Comparison of ENCODE assay signal across 25 mouse cellular contexts in the genomic region with DNA sequence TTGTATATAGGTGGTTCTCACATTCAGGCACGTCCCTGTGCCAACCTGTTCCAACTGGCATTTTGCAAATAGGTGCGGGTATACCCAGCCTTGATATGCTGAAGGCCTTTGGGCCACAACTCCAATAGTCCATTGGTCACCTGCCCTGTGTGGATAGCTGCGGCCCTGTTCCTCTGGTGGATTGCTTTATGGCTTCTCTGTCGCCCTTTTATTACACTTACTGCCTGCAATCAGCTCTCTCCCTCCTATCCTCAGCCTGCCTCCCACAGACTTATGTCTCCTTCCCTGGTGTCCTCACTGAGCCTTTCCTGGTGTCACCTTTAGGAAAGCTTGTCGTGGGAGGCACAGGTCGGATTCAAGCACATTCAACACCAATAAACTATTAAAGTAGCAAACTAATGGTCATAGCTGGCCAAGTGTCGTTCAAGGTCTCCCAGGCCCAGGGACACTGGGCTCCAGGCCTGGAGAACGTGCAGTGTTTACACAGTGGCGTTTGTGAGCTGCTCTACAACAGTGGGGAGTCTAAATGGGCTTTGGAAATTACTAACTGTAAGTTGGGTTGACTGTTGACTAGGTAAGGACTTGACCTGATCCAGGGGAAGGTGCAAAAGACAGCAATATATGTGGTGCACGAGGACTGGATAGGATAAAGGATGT.
DNase-seq lines count a peak whose midpoint lies in the region; ATAC-seq and TF ChIP-seq lines count a peak whose summit lies in the region.
"Had no signal": no experiment of that assay in that cellular context is flagged by ENCODE, and none has a peak within 500 bp of the region (broad histone marks: within the 10 kb centered on the region; RNA-seq: fewer than 3 reads in every experiment).

No protein-coding gene starts in this region.

- no peak for TF ChIP-seq EP300 in heart, postnatal 0 days (IDR thresholded peaks at IDR 0.05; ENCODE audit: low read depth)

- H3K27me3 ChIP-seq in heart, postnatal 0 days (ENCODE audit: control insufficient read depth, insufficient read depth, low read length) = no peaks in the 10 kb centered on the region
- H3K27me3 ChIP-seq in kidney, embryonic 15.5 days = no peaks in the 10 kb centered on the region
- H3K27me3 ChIP-seq in small intestine, adult 2 months (ENCODE audit: control insufficient read depth, insufficient read depth, low read length) = no peaks in the 10 kb centered on the region
- H3K27me3 ChIP-seq: embryonic facial prominence, embryonic 12.5 days; embryonic facial prominence, embryonic 15.5 days; heart, embryonic 13.5 days; hindbrain, embryonic 13.5 days had no signal

- ATAC-seq in heart, postnatal 0 days (ENCODE audit: insufficient read depth, low read depth) = peak; percentile 18; the same call in 1 of the 2 replicates
- ATAC-seq in kidney, embryonic 15.5 days (replicated peaks; ENCODE audit: low FRiP score) = no peak
- ATAC-seq: activated CD4-positive, CD25-positive, alpha-beta regulatory T cell, adult 4 months; forebrain, embryonic 14.5 days; forebrain, postnatal 0 days had no signal

- no peak for TF ChIP-seq CTCF in heart, postnatal 0 days (IDR thresholded peaks at IDR 0.05; ENCODE audit: low read depth)
- no peak for TF ChIP-seq CTCF in small intestine, adult 2 months (IDR thresholded peaks at IDR 0.05; ENCODE audit: extremely low read depth, insufficient read length, insufficient replicate concordance, low read depth, low read length)

- H3K27ac ChIP-seq in heart, postnatal 0 days (ENCODE audit: low read depth) = no peak overlapping the region
- no peak overlapping the region for H3K27ac ChIP-seq in kidney, embryonic 15.5 days
- H3K27ac ChIP-seq in small intestine, adult 2 months (ENCODE audit: insufficient read depth, low read depth, low read length) = peak overlapping the region; percentile 74
- H3K27ac ChIP-seq: embryonic facial prominence, embryonic 12.5 days; embryonic facial prominence, embryonic 15.5 days; gastrocnemius, adult 2 months; heart, adult 2 months; heart, embryonic 10.5 days; heart, embryonic 13.5 days; hindbrain, embryonic 10.5 days; hindbrain, embryonic 13.5 days had no signal

- H3K9ac ChIP-seq in heart, postnatal 0 days (replicated peaks; ENCODE audit: low read depth, low read length) = no peak overlapping the region
- H3K9ac ChIP-seq in kidney, embryonic 15.5 days = no peak overlapping the region
- H3K9ac ChIP-seq: embryonic facial prominence, embryonic 12.5 days; embryonic facial prominence, embryonic 15.5 days; forebrain, postnatal 0 days; heart, embryonic 13.5 days; hindbrain, embryonic 13.5 days had no signal

- intact Hi-C loops in heart, postnatal 25 days (cut with DNase I) = no loop called here

- peak; percentile 41 for DNase-seq in adrenal gland, adult 2 months
- DNase-seq in adrenal gland, postnatal 10 days = no peak
- DNase-seq in heart, postnatal 0 days (ENCODE audit: low spot score) = no peak
- no peak for DNase-seq in heart, postnatal 25 days (ENCODE audit: low spot score)
- peak; percentile 18 for DNase-seq in kidney, adult 9 months
- DNase-seq in embryo, embryonic 10.5 days (ENCODE audit: low spot score) = no peak
- DNase-seq: adrenal gland, postnatal 36 days; cerebellum, adult 18-20 months; cerebellum, adult 9-10 months; cerebellum, postnatal 14 days; forebrain, postnatal 0 days; gastrocnemius, adult 2 months; gastrocnemius, postnatal 14 days; heart, adult 2 months; heart, postnatal 36 days had no signal

- H3K4me2 ChIP-seq in heart, postnatal 0 days (ENCODE audit: low read depth, low read length) = no peak overlapping the region
- no peak overlapping the region for H3K4me2 ChIP-seq in kidney, embryonic 15.5 days
- H3K4me2 ChIP-seq: embryonic facial prominence, embryonic 12.5 days; embryonic facial prominence, embryonic 15.5 days; heart, embryonic 13.5 days; hindbrain, embryonic 13.5 days had no signal

- no peaks in the 10 kb centered on the region for H3K4me1 ChIP-seq in heart, postnatal 0 days (ENCODE audit: control insufficient read depth, insufficient read depth)
- peaks cover 5% of the 10 kb centered on the region; the same call in 1 of the 2 replicates for H3K4me1 ChIP-seq in kidney, embryonic 15.5 days
- peaks cover 16% of the 10 kb centered on the region for H3K4me1 ChIP-seq in small intestine, adult 2 months (ENCODE audit: control insufficient read depth, insufficient read depth, insufficient read length, low read length)

- no peaks in the 10 kb centered on the region for H3K36me3 ChIP-seq in heart, postnatal 0 days (replicated peaks; ENCODE audit: control insufficient read depth, insufficient read depth, low read length)
- H3K36me3 ChIP-seq in kidney, embryonic 15.5 days = no peaks in the 10 kb centered on the region
- H3K36me3 ChIP-seq in small intestine, adult 2 months (ENCODE audit: control insufficient read depth, insufficient read depth, low read length) = no peaks in the 10 kb centered on the region
- H3K36me3 ChIP-seq: embryonic facial prominence, embryonic 12.5 days; embryonic facial prominence, embryonic 15.5 days; heart, embryonic 10.5 days; heart, embryonic 13.5 days; hindbrain, embryonic 10.5 days; hindbrain, embryonic 13.5 days had no signal

- no peaks in the 10 kb centered on the region for H3K9me3 ChIP-seq in heart, postnatal 0 days (replicated peaks; ENCODE audit: control insufficient read depth, low read length)
- H3K9me3 ChIP-seq in kidney, embryonic 15.5 days (replicated peaks) = no peaks in the 10 kb centered on the region
- H3K9me3 ChIP-seq: embryonic facial prominence, embryonic 12.5 days; embryonic facial prominence, embryonic 15.5 days; heart, embryonic 10.5 days; heart, embryonic 13.5 days; hindbrain, embryonic 10.5 days; hindbrain, embryonic 13.5 days had no signal

- no peak overlapping the region for H3K4me3 ChIP-seq in heart, postnatal 0 days (ENCODE audit: low read depth, low read length)
- H3K4me3 ChIP-seq in kidney, embryonic 15.5 days (replicated peaks) = no peak overlapping the region
- no peak overlapping the region for H3K4me3 ChIP-seq in small intestine, adult 2 months (ENCODE audit: low read depth, low read length)
- H3K4me3 ChIP-seq: embryonic facial prominence, embryonic 12.5 days; embryonic facial prominence, embryonic 15.5 days; gastrocnemius, adult 2 months; heart, adult 2 months; heart, embryonic 10.5 days; heart, embryonic 13.5 days; hindbrain, embryonic 10.5 days; hindbrain, embryonic 13.5 days had no signal

- WGBS in heart, postnatal 0 days = 85% methylated on average over 10 of the region's 10 CpGs
- 42% methylated on average over 10 of the region's 10 CpGs for WGBS in kidney, embryonic 15.5 days
- 37% methylated on average over 10 of the region's 10 CpGs for WGBS in small intestine, adult 2 months

- TF ChIP-seq POLR2A in small intestine, adult 2 months (IDR thresholded peaks at IDR 0.05; ENCODE audit: low read depth, low read length) = no peak

Comparison
In these comparisons a context has a peak if more than half of its experiments do, and no peak if none do; other contexts are left out.
1. DNase-seq: peak in adrenal gland, adult 2 months (single experiment) and kidney, adult 9 months (single experiment); none in adrenal gland, postnatal 10 days (single experiment), heart, postnatal 0 days (single experiment), heart, postnatal 25 days (single experiment) and embryo, embryonic 10.5 days (single experiment).